Mouse (Mus musculus): ENCODE measurements around the gene Kalrn. TPM values are rescaled to one million over a fixed set of nuclear protein-coding genes. Genes with fewer than 3 reads are reported as not detected.

Gene Kalrn
- total RNA-seq, 4 experiments from 2014 or later, result 25.1 to 32.5 (median 29.6) TPM

Other genes starting within 250 kb of the Kalrn start
- gene Ropn1, start 76.4 kb upstream of the Kalrn start, total RNA-seq (2022), result not detected
- gene Ccdc14, start 117.1 kb upstream of the Kalrn start, total RNA-seq (2022), result 1 to 10 TPM; 1.9 to 3.1 (median 2.4) TPM
- gene Mylk, start 171.7 kb upstream of the Kalrn start, total RNA-seq (2022), result 10 to 100 TPM; 25.5 to 32.9 (median 31.7) TPM